Mouse (Mus musculus): ENCODE results near the gene Acap2. TPM values are rescaled to one million over a fixed set of nuclear protein-coding genes. Genes with fewer than 3 reads are reported as not detected.

The Acap2 gene
- polyA plus RNA-seq, 2 experiments: 4.4 to 5.1 TPM

- Histone ChIP-seq H3K9ac (replicated peaks) (no peak overlapping the region), H3K9me3 (ENCODE audit: control insufficient read depth, low read length) (no peaks in the 10 kb centered on the region), H3K4me3 (ENCODE audit: insufficient read depth in 1 of 2, low read depth in 2 of 2, low read length in 2 of 2) (no peak overlapping the region), H3K27me3 (ENCODE audit: control insufficient read depth, insufficient read depth, low read length) (no peaks in the 10 kb centered on the region), H3K27ac (no peak overlapping the region), H3K4me2 (ENCODE audit: low read depth) (no peak overlapping the region), H3K4me1 (replicated peaks; ENCODE audit: control insufficient read depth in 2 of 2, insufficient read depth in 2 of 2, low read length in 1 of 2) (peaks cover 0 to 7% of the 10 kb centered on the region in 2 experiments; a peak in 1 of 4 replicates), H3K36me3 (replicated peaks; ENCODE audit: control insufficient read depth, insufficient read depth, low read depth) (no peaks in the 10 kb centered on the region; the same call in 1 of the 2 replicates)
- DNase-seq (ENCODE audit: low read depth in 3 of 3, low spot score in 3 of 3) (no peak), ATAC-seq (ENCODE audit: insufficient read depth) (no peak)
- 72% methylated on average over 6 of the region's 6 CpGs for WGBS (ENCODE audit: insufficient replicate concordance)
- TF ChIP-seq CTCF (IDR thresholded peaks at IDR 0.05; ENCODE audit: low read depth) (no peak), EP300 (IDR thresholded peaks at IDR 0.05; ENCODE audit: low read depth) (no peak)
These were observed 40.6 kb downstream of the Acap2 start for GRCm38 (mm10) chr16:31160486-31160885.

GRCm38 (mm10) chr16:31159491-31159890 lies 41.6 kb downstream of the Acap2 start:
- no peak overlapping the region for H3K27ac ChIP-seq
- no peak for DNase-seq (ENCODE audit: low read depth in 3 of 3, low spot score in 3 of 3)
- no peak overlapping the region for H3K9ac ChIP-seq (replicated peaks)
- WGBS (ENCODE audit: insufficient replicate concordance): 50% methylated on average over 2 of the region's 2 CpGs
- TF ChIP-seq EP300 (IDR thresholded peaks at IDR 0.05; ENCODE audit: low read depth) (no peak), CTCF (IDR thresholded peaks at IDR 0.05; ENCODE audit: low read depth) (no peak)
- no peaks in the 10 kb centered on the region for H3K27me3 ChIP-seq (ENCODE audit: control insufficient read depth, insufficient read depth, low read length)
- no peak overlapping the region for H3K4me3 ChIP-seq (ENCODE audit: insufficient read depth in 1 of 2, low read depth in 2 of 2, low read length in 2 of 2)
- H3K4me1 ChIP-seq (replicated peaks; ENCODE audit: control insufficient read depth in 2 of 2, insufficient read depth in 2 of 2, low read length in 1 of 2): peaks cover 0 to 4% of the 10 kb centered on the region in 2 experiments; a peak in 1 of 4 replicates
- no peak overlapping the region for H3K4me2 ChIP-seq (ENCODE audit: low read depth)
- H3K36me3 ChIP-seq (replicated peaks; ENCODE audit: control insufficient read depth, insufficient read depth, low read depth): no peaks in the 10 kb centered on the region; the same call in 1 of the 2 replicates
- no peak for ATAC-seq (ENCODE audit: insufficient read depth)
- no peaks in the 10 kb centered on the region for H3K9me3 ChIP-seq (ENCODE audit: control insufficient read depth, low read length)

GRCm38 (mm10) chr16:31149841-31150240 lies 51.2 kb downstream of the Acap2 start:
- no peak overlapping the region for H3K4me2 ChIP-seq (ENCODE audit: low read depth)
- H3K4me3 ChIP-seq (ENCODE audit: insufficient read depth in 1 of 2, low read depth in 2 of 2, low read length in 2 of 2): no peak overlapping the region
- no peaks in the 10 kb centered on the region for H3K4me1 ChIP-seq (replicated peaks; ENCODE audit: control insufficient read depth in 2 of 2, insufficient read depth in 2 of 2, low read length in 1 of 2)
- no peak overlapping the region for H3K9ac ChIP-seq (replicated peaks)
- 66% methylated on average over 4 of the region's 4 CpGs for WGBS (ENCODE audit: insufficient replicate concordance)
- DNase-seq (ENCODE audit: low read depth in 3 of 3, low spot score in 3 of 3): no peak
- no peaks in the 10 kb centered on the region for H3K27me3 ChIP-seq (ENCODE audit: control insufficient read depth, insufficient read depth, low read length)
- H3K36me3 ChIP-seq (replicated peaks; ENCODE audit: control insufficient read depth, insufficient read depth, low read depth): no peaks in the 10 kb centered on the region
- H3K9me3 ChIP-seq (ENCODE audit: control insufficient read depth, low read length): no peaks in the 10 kb centered on the region
- ATAC-seq (ENCODE audit: insufficient read depth): no peak
- TF ChIP-seq EP300 (IDR thresholded peaks at IDR 0.05; ENCODE audit: low read depth): no peak
- no peak for TF ChIP-seq CTCF (IDR thresholded peaks at IDR 0.05; ENCODE audit: low read depth)
- H3K27ac ChIP-seq: no peak overlapping the region

GRCm38 (mm10) chr16:31148891-31149290 lies 52.2 kb downstream of the Acap2 start:
- H3K4me2 ChIP-seq (ENCODE audit: low read depth): no peak overlapping the region
- H3K9me3 ChIP-seq (ENCODE audit: control insufficient read depth, low read length): no peaks in the 10 kb centered on the region
- no peak for DNase-seq (ENCODE audit: low read depth in 3 of 3, low spot score in 3 of 3)

GRCm38 (mm10) chr16:31147766-31148165 lies 53.3 kb downstream of the Acap2 start:
- no peak overlapping the region for H3K4me2 ChIP-seq (ENCODE audit: low read depth)
- no peak overlapping the region for H3K4me3 ChIP-seq (ENCODE audit: insufficient read depth in 1 of 2, low read depth in 2 of 2, low read length in 2 of 2)
- no peaks in the 10 kb centered on the region for H3K9me3 ChIP-seq (ENCODE audit: control insufficient read depth, low read length)
- WGBS (ENCODE audit: insufficient replicate concordance): 76% methylated on average over 6 of the region's 6 CpGs
- H3K27me3 ChIP-seq (ENCODE audit: control insufficient read depth, insufficient read depth, low read length): no peaks in the 10 kb centered on the region
- TF ChIP-seq EP300 (IDR thresholded peaks at IDR 0.05; ENCODE audit: low read depth) (no peak), CTCF (IDR thresholded peaks at IDR 0.05; ENCODE audit: low read depth) (no peak)
- no peaks in the 10 kb centered on the region for H3K4me1 ChIP-seq (replicated peaks; ENCODE audit: control insufficient read depth in 2 of 2, insufficient read depth in 2 of 2, low read length in 1 of 2)
- DNase-seq (ENCODE audit: low read depth in 3 of 3, low spot score in 3 of 3): no peak
- no peak overlapping the region for H3K27ac ChIP-seq
- no peaks in the 10 kb centered on the region for H3K36me3 ChIP-seq (replicated peaks; ENCODE audit: control insufficient read depth, insufficient read depth, low read depth)
- H3K9ac ChIP-seq (replicated peaks): no peak overlapping the region
- ATAC-seq (ENCODE audit: insufficient read depth): no peak

More at GRCm38 (mm10) chr16:31148891-31149290, 52.2 kb downstream of the Acap2 start:
- 67% methylated on average over 6 of the region's 6 CpGs for WGBS (ENCODE audit: insufficient replicate concordance)
- H3K27me3 ChIP-seq (ENCODE audit: control insufficient read depth, insufficient read depth, low read length): no peaks in the 10 kb centered on the region
- no peaks in the 10 kb centered on the region for H3K36me3 ChIP-seq (replicated peaks; ENCODE audit: control insufficient read depth, insufficient read depth, low read depth)
- no peak for TF ChIP-seq EP300 (IDR thresholded peaks at IDR 0.05; ENCODE audit: low read depth)
- no peak for TF ChIP-seq CTCF (IDR thresholded peaks at IDR 0.05; ENCODE audit: low read depth)
- H3K9ac ChIP-seq (replicated peaks): no peak overlapping the region
- H3K4me1 ChIP-seq (replicated peaks; ENCODE audit: control insufficient read depth in 2 of 2, insufficient read depth in 2 of 2, low read length in 1 of 2): no peaks in the 10 kb centered on the region
- ATAC-seq (ENCODE audit: insufficient read depth): no peak
- no peak overlapping the region for H3K4me3 ChIP-seq (ENCODE audit: insufficient read depth in 1 of 2, low read depth in 2 of 2, low read length in 2 of 2)
- H3K27ac ChIP-seq: no peak overlapping the region

Data from liver, embryonic 14.5 days (tissue).